Mouse (Mus musculus): Measurements from ENCODE around the gene Dst.

Gene Dst

DNA sequence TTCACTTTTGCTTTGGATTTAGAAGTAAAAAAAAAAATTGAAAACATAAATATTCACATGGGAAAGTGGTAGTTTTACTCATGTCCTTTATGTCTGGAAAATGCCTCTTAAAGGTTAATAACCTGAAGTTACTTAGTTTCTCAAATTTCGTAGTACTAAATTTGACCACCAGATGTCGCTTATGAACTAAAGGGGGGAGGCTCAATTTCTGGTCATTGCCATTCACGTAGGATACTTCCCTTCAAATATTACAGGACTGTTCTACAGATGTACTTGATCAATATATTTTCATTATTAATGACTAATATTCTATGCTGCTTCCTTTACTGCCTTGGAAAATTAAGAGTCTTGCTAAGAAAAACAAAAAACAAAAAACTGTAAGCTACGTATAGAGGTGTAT, 293.5 kb downstream of the Dst start:
- in situ Hi-C loops (cut with MboI; ENCODE audit: low pct_unique_long_range_greater_than_20kb in 1 of 2, low sequenced_read_pairs in 2 of 2, unreplicated experiment in 1 of 2) = no loop called here

DNA sequence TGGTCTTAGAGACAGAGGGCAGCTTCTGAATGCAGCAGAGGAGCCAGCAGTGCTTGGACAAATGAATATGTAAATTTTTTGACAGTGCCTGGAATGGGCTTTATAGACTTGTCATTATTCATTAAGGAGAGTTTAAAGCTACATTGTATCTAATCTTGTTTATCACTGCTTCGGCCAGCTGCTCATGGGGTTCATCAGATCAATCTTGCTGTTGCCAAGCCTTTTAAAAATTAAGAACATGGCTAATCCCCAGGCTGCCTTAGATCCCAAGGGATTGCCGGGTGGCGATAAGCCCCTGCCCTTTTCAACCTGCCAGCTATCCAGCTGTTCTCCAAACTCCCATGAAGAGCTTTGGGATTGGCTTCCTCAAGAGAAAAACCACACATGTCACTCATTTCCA, 303.7 kb downstream of the Dst start:
- in situ Hi-C loops (cut with MboI; ENCODE audit: low pct_unique_long_range_greater_than_20kb in 1 of 2, low sequenced_read_pairs in 2 of 2, unreplicated experiment in 1 of 2) = no loop called here

DNA sequence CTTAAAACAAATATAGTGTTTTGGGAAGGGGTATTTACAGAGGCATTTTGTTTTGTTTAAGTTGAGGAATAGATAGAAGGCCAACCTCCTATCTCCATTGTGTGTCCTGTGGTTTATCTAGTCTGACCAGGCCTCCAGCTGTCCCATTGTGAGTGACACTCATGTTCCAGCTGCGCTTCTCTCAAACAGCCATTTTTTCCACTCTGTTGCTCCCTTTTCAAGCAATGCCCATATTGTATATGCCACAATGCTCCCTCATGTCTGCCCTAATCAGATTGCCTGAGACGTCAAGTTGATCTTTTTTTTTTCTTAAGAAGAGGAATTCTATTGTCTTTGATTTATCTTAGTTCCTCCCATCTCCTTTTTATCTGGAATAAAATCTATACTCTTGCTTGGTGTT, 308.4 kb downstream of the Dst start:
- in situ Hi-C loops (cut with MboI; ENCODE audit: low pct_unique_long_range_greater_than_20kb in 1 of 2, low sequenced_read_pairs in 2 of 2, unreplicated experiment in 1 of 2) = no loop called here

GRCm38 (mm10) chr1:34218323-34218722, 310.3 kb downstream of the Dst start:
- in situ Hi-C loops (cut with MboI; ENCODE audit: low pct_unique_long_range_greater_than_20kb in 1 of 2, low sequenced_read_pairs in 2 of 2, unreplicated experiment in 1 of 2) = no loop called here

GRCm38 (mm10) chr1:34218801-34219200, 310.8 kb downstream of the Dst start:
- in situ Hi-C loops (cut with MboI; ENCODE audit: low pct_unique_long_range_greater_than_20kb in 1 of 2, low sequenced_read_pairs in 2 of 2, unreplicated experiment in 1 of 2) = no loop called here

DNA sequence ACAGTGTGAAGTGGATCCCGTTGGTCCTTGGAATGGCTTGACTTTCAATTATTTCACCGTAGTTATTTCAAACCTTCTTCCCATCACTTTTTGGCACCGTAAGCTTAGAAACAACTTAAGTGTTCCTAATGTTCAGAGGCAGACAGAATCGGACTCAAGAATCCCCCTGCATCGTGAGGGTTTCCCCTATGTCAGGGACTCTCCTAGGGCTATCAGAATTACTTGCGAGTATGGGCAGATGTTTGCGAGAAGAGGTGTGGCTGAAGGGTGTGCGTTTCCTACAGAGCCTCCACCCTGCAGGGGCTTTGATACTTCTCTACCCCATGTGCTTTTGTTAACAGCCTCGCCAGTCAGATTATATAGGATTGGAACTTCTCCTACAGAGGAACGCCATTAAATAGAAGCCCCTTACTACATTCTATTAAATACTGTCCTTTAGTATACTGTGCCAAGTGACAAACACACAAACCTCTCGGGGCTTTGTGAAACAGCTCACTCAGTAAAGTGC, 312.1 kb downstream of the Dst start:
- in situ Hi-C loops (cut with MboI; ENCODE audit: low pct_unique_long_range_greater_than_20kb in 1 of 2, low sequenced_read_pairs in 2 of 2, unreplicated experiment in 1 of 2) = no loop called here

DNA sequence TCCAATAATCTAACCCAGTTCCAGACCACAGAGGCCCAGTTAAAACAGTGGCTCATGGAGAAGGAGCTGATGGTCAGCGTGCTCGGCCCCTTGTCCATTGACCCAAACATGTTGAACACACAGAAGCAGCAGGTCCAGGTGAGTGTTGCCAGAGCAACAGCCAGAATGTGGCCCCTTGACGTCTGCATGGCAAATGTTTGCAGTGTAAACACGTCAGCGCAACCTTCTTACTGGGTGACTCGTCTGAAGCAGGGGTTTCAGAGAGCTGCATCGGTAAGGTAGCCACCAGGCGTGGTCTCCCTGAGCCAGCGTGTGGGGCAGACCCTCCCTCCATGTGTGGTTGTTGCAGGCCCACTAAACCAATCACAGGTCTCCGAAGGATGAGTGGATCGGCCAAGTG, 315.8 kb downstream of the Dst start:
- in situ Hi-C loops (cut with MboI; ENCODE audit: low pct_unique_long_range_greater_than_20kb in 1 of 2, low sequenced_read_pairs in 2 of 2, unreplicated experiment in 1 of 2) = no loop called here

- in situ Hi-C loops (cut with MboI; ENCODE audit: low pct_unique_long_range_greater_than_20kb in 1 of 2, low sequenced_read_pairs in 2 of 2, unreplicated experiment in 1 of 2) = no loop called here
Observed at GRCm38 (mm10) chr1:34227676-34228075, 319.7 kb downstream of the Dst start.

DNA sequence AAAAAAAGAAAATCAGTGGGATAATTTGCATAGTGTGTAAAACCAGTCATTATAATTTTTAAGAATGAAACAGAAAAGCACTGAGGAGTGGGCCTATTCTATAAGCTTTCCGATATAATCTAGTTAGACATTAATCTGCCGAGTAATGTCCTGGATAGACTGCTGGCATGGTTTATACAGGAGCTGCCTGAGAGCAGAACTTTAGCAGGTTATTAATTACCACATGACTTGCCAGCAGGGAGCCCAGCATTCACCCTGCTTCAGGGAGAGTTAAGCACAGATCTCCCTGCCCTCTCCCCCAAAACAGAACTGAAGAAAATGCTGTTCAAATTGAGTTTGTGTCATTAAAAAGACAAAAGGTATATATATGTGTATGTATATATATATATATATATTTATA, 323.0 kb downstream of the Dst start:
- in situ Hi-C loops (cut with MboI; ENCODE audit: low pct_unique_long_range_greater_than_20kb in 1 of 2, low sequenced_read_pairs in 2 of 2, unreplicated experiment in 1 of 2) = no loop called here

- in situ Hi-C loops (cut with MboI; ENCODE audit: low pct_unique_long_range_greater_than_20kb in 1 of 2, low sequenced_read_pairs in 2 of 2, unreplicated experiment in 1 of 2) = no loop called here
Observed at GRCm38 (mm10) chr1:34236254-34236723, 328.3 kb downstream of the Dst start.

GRCm38 (mm10) chr1:34237211-34237610, 329.2 kb downstream of the Dst start:
- in situ Hi-C loops (cut with MboI; ENCODE audit: low pct_unique_long_range_greater_than_20kb in 1 of 2, low sequenced_read_pairs in 2 of 2, unreplicated experiment in 1 of 2) = no loop called here

- in situ Hi-C loops (cut with MboI; ENCODE audit: low pct_unique_long_range_greater_than_20kb in 1 of 2, low sequenced_read_pairs in 2 of 2, unreplicated experiment in 1 of 2) = no loop called here
Observed at GRCm38 (mm10) chr1:34237689-34238091, 329.7 kb downstream of the Dst start.

- in situ Hi-C loops (cut with MboI; ENCODE audit: low pct_unique_long_range_greater_than_20kb in 1 of 2, low sequenced_read_pairs in 2 of 2, unreplicated experiment in 1 of 2) = no loop called here
Observed at GRCm38 (mm10) chr1:34238231-34238630, 330.2 kb downstream of the Dst start.

- in situ Hi-C loops (cut with MboI; ENCODE audit: low pct_unique_long_range_greater_than_20kb in 1 of 2, low sequenced_read_pairs in 2 of 2, unreplicated experiment in 1 of 2) = no loop called here
Observed at GRCm38 (mm10) chr1:34244678-34245077, 336.7 kb downstream of the Dst start.

GRCm38 (mm10) chr1:34245951-34246641, 338.1 kb downstream of the Dst start:
- in situ Hi-C loops (cut with MboI; ENCODE audit: low pct_unique_long_range_greater_than_20kb in 1 of 2, low sequenced_read_pairs in 2 of 2, unreplicated experiment in 1 of 2) = no loop called here

DNA sequence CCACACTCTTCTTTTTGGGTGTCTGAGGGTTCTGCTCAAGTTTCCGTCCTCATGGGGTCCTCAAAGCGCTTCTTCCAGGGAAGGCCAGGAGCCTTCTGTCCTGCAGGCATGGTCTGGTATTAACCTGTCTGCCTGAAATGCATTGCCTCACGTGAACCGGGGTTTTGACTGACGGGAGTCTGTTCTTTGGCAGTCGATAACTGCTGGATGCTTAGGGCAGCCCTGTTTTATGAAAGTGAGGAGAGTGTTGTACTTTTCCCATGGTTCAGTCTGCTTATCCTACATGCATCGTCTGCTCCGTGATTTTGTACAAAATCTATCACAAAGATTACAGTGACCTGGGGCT, 338.6 kb downstream of the Dst start:
- in situ Hi-C loops (cut with MboI; ENCODE audit: low pct_unique_long_range_greater_than_20kb in 1 of 2, low sequenced_read_pairs in 2 of 2, unreplicated experiment in 1 of 2) = no loop called here

DNA sequence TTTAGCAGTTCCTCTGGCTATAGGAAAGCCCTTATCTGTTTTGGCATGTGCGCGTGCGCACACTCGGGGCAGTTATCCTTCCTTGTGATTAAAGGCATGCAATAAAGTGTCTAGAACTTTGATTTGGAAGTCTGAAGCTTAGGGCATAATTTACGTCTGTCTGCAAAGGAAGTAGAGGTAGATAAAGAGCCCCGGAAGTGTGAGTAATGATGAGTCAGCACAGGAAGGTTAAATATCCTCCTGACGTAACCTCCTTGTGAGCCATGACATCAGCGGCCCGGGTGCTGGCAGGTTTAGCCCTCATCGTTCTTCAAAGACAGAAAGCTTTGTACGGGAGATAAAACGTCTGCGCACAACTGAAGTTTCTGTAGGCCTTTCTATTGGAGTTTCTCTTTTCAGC, 343.1 kb downstream of the Dst start:
- in situ Hi-C loops (cut with MboI; ENCODE audit: low pct_unique_long_range_greater_than_20kb in 1 of 2, low sequenced_read_pairs in 2 of 2, unreplicated experiment in 1 of 2) = no loop called here

DNA sequence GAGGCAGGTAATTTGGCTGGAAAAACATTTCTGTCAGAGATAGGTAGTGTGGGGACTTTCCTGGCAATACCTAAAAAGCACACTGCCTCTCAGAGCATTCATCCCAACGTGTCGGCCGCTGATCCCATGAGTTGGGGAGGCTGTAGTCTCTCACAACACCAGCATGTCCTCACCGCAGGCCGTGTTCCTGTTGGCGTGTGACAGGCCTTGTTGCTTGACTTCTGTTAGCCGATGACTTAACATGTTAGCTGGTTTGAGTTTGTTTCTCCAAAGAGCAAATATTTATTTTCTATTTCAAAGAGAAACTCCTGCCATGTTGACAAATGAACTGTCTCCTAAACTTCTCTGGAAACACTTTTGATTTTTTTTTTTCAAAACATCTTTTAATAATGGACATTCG, 344.2 kb downstream of the Dst start:
- in situ Hi-C loops (cut with MboI; ENCODE audit: low pct_unique_long_range_greater_than_20kb in 1 of 2, low sequenced_read_pairs in 2 of 2, unreplicated experiment in 1 of 2) = no loop called here

- in situ Hi-C loops (cut with MboI; ENCODE audit: low pct_unique_long_range_greater_than_20kb in 1 of 2, low sequenced_read_pairs in 2 of 2, unreplicated experiment in 1 of 2) = no loop called here
Observed at GRCm38 (mm10) chr1:34253876-34254275, 345.9 kb downstream of the Dst start.

GRCm38 (mm10) chr1:34259898-34260297, 351.9 kb downstream of the Dst start:
- in situ Hi-C loops (cut with MboI; ENCODE audit: low pct_unique_long_range_greater_than_20kb in 1 of 2, low sequenced_read_pairs in 2 of 2, unreplicated experiment in 1 of 2) = no loop called here

DNA sequence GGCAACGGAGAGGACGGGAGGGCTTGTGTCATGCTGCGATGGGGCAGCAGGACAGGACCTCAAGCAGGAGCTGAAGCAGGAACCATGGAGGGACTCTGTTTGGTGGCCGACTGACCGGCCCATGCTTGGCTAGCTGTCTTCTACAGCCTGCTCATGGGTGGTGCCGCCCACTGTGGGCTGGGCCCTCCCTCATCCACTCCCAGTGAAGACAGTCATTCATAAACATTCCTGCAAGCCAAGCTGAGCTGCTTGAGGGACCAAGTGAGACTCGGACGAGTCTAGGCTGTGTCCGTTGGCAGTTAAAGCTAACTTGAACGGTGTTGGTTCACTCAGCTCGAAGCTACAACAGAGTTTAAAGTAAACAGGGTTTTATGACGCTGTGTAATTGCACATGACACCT, 353.0 kb downstream of the Dst start:
- in situ Hi-C loops (cut with MboI; ENCODE audit: low pct_unique_long_range_greater_than_20kb in 1 of 2, low sequenced_read_pairs in 2 of 2, unreplicated experiment in 1 of 2) = no loop called here

All from mouse embryonic stem cell (cell line).